Mouse (Mus musculus) testis, adult 2 months (tissue): Measurements from ENCODE around the gene Cfap61.

Experiments
- CTCF ChIP-seq: fragments of 200-500 bp; IDR thresholded peaks from 2 replicates; pipeline ENCODE4 v1.5.1; 2012; ENCODE audit warnings: low read depth, mild to moderate bottlenecking, inconsistent platforms, low read length, moderate library complexity; ENCODE audit not compliant: control insufficient read depth, insufficient read depth, insufficient replicate concordance
- POLR2A ChIP-seq: fragments of 200-500 bp; IDR thresholded peaks from 2 replicates; pipeline ENCODE4 v1.6.1; 2012; ENCODE audit warnings: low read depth, mild to moderate bottlenecking, inconsistent platforms, low read length, moderate library complexity; ENCODE audit not compliant: control insufficient read depth

DNA sequence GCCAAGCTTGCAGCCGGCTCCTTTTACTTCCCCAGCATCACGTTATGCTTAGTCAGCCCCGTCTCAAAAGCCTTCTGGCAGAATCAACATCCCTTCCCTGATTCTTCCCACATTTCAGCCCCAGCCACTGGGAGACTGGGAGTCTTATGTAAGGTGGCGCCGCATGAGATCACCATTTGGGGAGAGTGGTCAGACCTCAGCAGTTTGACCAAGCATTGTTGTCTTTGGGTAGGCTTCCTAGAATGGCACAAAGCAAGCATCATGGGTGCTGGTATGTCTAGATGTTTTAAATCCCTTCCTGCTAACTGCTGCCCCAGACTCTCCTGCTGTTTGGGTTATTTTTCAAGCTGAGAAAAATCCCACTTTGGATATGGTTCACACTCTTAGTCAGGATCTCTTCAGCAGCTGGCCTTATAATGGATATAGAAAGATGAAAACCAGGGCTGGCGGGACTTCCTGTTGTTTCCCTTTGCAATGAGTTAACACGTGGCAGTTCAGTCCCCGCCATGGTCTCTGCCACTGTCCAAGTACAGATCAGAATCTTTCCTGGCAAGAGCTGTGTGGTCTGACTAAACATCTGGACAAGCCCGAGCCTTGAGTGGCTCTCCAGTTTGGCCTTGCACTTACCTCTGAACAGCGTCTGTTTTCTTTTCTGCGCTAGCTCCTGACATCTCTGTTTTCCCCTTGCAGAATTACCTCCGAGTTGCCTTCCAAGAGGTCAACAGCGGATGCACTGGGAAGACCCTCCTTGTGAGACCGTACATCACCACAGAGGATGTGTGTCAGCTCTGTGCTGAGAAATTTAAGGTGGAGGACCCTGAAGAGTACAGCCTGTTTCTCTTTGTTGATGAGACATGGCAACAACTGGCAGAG, 49.4 kb upstream of the Cfap61 start:
- TF ChIP-seq CTCF (no peak), POLR2A (no peak)
